Mouse (Mus musculus) spleen, postnatal 0 days (tissue): ENCODE results near the gene Gm12790. TPM values are rescaled to one million over a fixed set of nuclear protein-coding genes. Genes with fewer than 3 reads are reported as not detected.

Experiments used
- polyA plus RNA-seq: library from polyadenylated mRNA; unstranded; fragments of >200 nt; fragmentation: Nextera tagmentation; extraction: Ambion mirVana; gene quantifications from 2 replicates; pipeline ENCODE4 v1.2.1, GENCODE M21; 2015

The Gm12790 gene
- not detected in 2 replicates for polyA plus RNA-seq

GRCm38 (mm10) chr4:101980949-101981348 lies at the start of gene Gm12790:
Gene Gm12790 (minus strand): TSS chr4:101981049.

DNA sequence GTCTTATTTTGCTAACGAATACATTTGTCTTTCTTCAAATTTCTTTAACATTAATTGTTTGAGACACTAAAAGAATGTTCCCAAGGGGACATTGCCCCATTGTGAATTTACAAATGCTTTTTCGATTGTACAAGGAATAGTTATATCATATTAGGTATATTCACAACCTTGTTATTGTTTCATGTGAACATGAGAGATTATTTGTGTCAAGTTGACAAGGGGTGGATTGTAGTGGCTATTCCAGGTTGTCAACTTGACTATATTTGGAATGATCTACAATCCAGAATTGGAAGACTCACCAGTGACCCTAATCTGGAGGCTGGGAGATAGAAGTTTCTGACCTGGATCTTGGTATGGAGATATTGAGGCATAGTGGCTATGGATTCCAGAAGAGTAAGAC lies 5.5 kb upstream of the Gm12790 start, which contains the start of gene Gm12789:
Gm12789 (plus strand) TSS at position 301 of the 400 bp plus-strand sequence.

GRCm38 (mm10) chr4:101940107-101940506 lies 40.7 kb downstream of the Gm12790 start, which contains the start of gene Gm12794:
Gene Gm12794 (plus strand): TSS chr4:101940407.

Other genes with a start within 250 kb of the Gm12790 start
- gene B020004J07Rik, start 137.0 kb downstream of the Gm12790 start, polyA plus RNA-seq = not detected in 2 replicates
- gene C130073F10Rik, start 87.3 kb downstream of the Gm12790 start, polyA plus RNA-seq = not detected in 2 replicates
- not detected in 2 replicates for gene Gm12800, start 71.9 kb downstream of the Gm12790 start, polyA plus RNA-seq
- not detected in 2 replicates for gene Gm12794, start 40.6 kb downstream of the Gm12790 start, polyA plus RNA-seq
- gene Gm12789, start 5.6 kb upstream of the Gm12790 start, polyA plus RNA-seq = not detected in 2 replicates
- gene Pde4b, start 106.5 kb upstream of the Gm12790 start, polyA plus RNA-seq = 5.0 and 6.7 TPM in 2 replicates